Mouse (Mus musculus): ENCODE measurements around the gene Arhgap10. TPM values are rescaled to one million over a fixed set of nuclear protein-coding genes. Genes with fewer than 3 reads are reported as not detected.

Arhgap10 gene
- polyA plus RNA-seq, 1 experiment from 2014 or later, result 33.4 TPM

GRCm38 (mm10) chr8:77460363-77460762 is 57.4 kb downstream of the Arhgap10 start:
- ATAC-seq (ENCODE audit: insufficient read depth, low FRiP score), result no peak
- 93% methylated on average over 2 of the region's 2 CpGs for WGBS

DNA sequence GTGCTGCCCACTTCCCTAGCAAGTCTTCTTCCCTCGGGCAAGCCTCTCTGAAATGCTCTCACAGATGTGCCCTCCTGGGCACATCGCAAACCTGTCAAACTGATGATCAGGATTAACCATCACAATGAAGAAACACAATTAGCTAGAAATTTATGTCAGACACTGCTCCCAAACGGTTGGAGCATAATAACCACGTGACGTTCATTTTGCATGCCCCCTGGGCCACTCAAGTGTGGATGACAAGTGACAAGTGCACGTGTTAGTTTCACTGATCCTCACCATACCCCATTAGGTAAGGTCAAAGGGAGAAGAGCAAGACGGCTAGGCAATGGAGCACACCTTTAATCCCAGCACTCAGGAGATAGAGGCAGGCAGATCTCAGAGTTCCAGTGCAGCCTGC is 58.1 kb downstream of the Arhgap10 start:
- no peaks in the 10 kb centered on the region for H3K9me3 ChIP-seq (replicated peaks; ENCODE audit: control insufficient read depth, low read length)
- no peaks in the 10 kb centered on the region for H3K36me3 ChIP-seq (ENCODE audit: control insufficient read depth, insufficient read depth, low read length)
- H3K4me2 ChIP-seq (ENCODE audit: low read depth, low read length), result no peak overlapping the region
- H3K27ac ChIP-seq (ENCODE audit: low read length), result no peak overlapping the region
- no peak for ATAC-seq (ENCODE audit: insufficient read depth, low FRiP score)
- no peaks in the 10 kb centered on the region for H3K4me1 ChIP-seq (ENCODE audit: control insufficient read depth, insufficient read depth, low read length)
- no peak overlapping the region for H3K9ac ChIP-seq (ENCODE audit: low read length)
- no peak overlapping the region for H3K4me3 ChIP-seq (replicated peaks; ENCODE audit: low read length)
- WGBS, result 66% methylated on average over 7 of the region's 7 CpGs
- no peaks in the 10 kb centered on the region for H3K27me3 ChIP-seq (ENCODE audit: control insufficient read depth, insufficient read depth, low read length)

More at GRCm38 (mm10) chr8:77460363-77460762, 57.4 kb downstream of the Arhgap10 start:
- Histone ChIP-seq H3K4me2 (ENCODE audit: low read depth, low read length) (no peak overlapping the region), H3K4me1 (ENCODE audit: control insufficient read depth, insufficient read depth, low read length) (no peaks in the 10 kb centered on the region), H3K9ac (ENCODE audit: low read length) (no peak overlapping the region), H3K9me3 (replicated peaks; ENCODE audit: control insufficient read depth, low read length) (no peaks in the 10 kb centered on the region), H3K4me3 (replicated peaks; ENCODE audit: low read length) (no peak overlapping the region), H3K36me3 (ENCODE audit: control insufficient read depth, insufficient read depth, low read length) (no peaks in the 10 kb centered on the region), H3K27ac (ENCODE audit: low read length) (no peak overlapping the region), H3K27me3 (ENCODE audit: control insufficient read depth, insufficient read depth, low read length) (no peaks in the 10 kb centered on the region)

GRCm38 (mm10) chr8:77458575-77458974 is 59.2 kb downstream of the Arhgap10 start:
- Histone ChIP-seq H3K4me3 (replicated peaks; ENCODE audit: low read length) (no peak overlapping the region), H3K4me1 (ENCODE audit: control insufficient read depth, insufficient read depth, low read length) (no peaks in the 10 kb centered on the region), H3K27ac (ENCODE audit: low read length) (no peak overlapping the region), H3K36me3 (ENCODE audit: control insufficient read depth, insufficient read depth, low read length) (no peaks in the 10 kb centered on the region), H3K27me3 (ENCODE audit: control insufficient read depth, insufficient read depth, low read length) (no peaks in the 10 kb centered on the region), H3K4me2 (ENCODE audit: low read depth, low read length) (no peak overlapping the region), H3K9ac (ENCODE audit: low read length) (no peak overlapping the region), H3K9me3 (replicated peaks; ENCODE audit: control insufficient read depth, low read length) (no peaks in the 10 kb centered on the region)
- ATAC-seq (ENCODE audit: insufficient read depth, low FRiP score), result no peak
- 84% methylated on average over 4 of the region's 4 CpGs for WGBS

- H3K4me2 ChIP-seq (ENCODE audit: low read depth, low read length), result no peak overlapping the region
- no peak for ATAC-seq (ENCODE audit: insufficient read depth, low FRiP score)
- no peak overlapping the region for H3K4me3 ChIP-seq (replicated peaks; ENCODE audit: low read length)
- no peaks in the 10 kb centered on the region for H3K36me3 ChIP-seq (ENCODE audit: control insufficient read depth, insufficient read depth, low read length)
- no peak overlapping the region for H3K27ac ChIP-seq (ENCODE audit: low read length)
- H3K9ac ChIP-seq (ENCODE audit: low read length), result no peak overlapping the region
- H3K27me3 ChIP-seq (ENCODE audit: control insufficient read depth, insufficient read depth, low read length), result no peaks in the 10 kb centered on the region
- H3K9me3 ChIP-seq (replicated peaks; ENCODE audit: control insufficient read depth, low read length), result peaks cover 5% of the 10 kb centered on the region; the same call in 1 of the 2 replicates
- no peaks in the 10 kb centered on the region for H3K4me1 ChIP-seq (ENCODE audit: control insufficient read depth, insufficient read depth, low read length)
- WGBS, result 91% methylated on average over 6 of the region's 6 CpGs
Observed at GRCm38 (mm10) chr8:77456263-77456662, 61.5 kb downstream of the Arhgap10 start.

GRCm38 (mm10) chr8:77453836-77454235 is 63.9 kb downstream of the Arhgap10 start:
- Histone ChIP-seq H3K27ac (ENCODE audit: low read length) (no peak overlapping the region), H3K4me1 (ENCODE audit: control insufficient read depth, insufficient read depth, low read length) (no peaks in the 10 kb centered on the region), H3K9me3 (replicated peaks; ENCODE audit: control insufficient read depth, low read length) (peaks cover 23% of the 10 kb centered on the region), H3K4me3 (replicated peaks; ENCODE audit: low read length) (no peak overlapping the region), H3K36me3 (ENCODE audit: control insufficient read depth, insufficient read depth, low read length) (peaks cover 19% of the 10 kb centered on the region), H3K27me3 (ENCODE audit: control insufficient read depth, insufficient read depth, low read length) (no peaks in the 10 kb centered on the region), H3K4me2 (ENCODE audit: low read depth, low read length) (no peak overlapping the region), H3K9ac (ENCODE audit: low read length) (no peak overlapping the region)
- 87% methylated on average over 9 of the region's 9 CpGs for WGBS
- ATAC-seq (ENCODE audit: insufficient read depth, low FRiP score), result no peak; the same call in 1 of the 2 replicates

DNA sequence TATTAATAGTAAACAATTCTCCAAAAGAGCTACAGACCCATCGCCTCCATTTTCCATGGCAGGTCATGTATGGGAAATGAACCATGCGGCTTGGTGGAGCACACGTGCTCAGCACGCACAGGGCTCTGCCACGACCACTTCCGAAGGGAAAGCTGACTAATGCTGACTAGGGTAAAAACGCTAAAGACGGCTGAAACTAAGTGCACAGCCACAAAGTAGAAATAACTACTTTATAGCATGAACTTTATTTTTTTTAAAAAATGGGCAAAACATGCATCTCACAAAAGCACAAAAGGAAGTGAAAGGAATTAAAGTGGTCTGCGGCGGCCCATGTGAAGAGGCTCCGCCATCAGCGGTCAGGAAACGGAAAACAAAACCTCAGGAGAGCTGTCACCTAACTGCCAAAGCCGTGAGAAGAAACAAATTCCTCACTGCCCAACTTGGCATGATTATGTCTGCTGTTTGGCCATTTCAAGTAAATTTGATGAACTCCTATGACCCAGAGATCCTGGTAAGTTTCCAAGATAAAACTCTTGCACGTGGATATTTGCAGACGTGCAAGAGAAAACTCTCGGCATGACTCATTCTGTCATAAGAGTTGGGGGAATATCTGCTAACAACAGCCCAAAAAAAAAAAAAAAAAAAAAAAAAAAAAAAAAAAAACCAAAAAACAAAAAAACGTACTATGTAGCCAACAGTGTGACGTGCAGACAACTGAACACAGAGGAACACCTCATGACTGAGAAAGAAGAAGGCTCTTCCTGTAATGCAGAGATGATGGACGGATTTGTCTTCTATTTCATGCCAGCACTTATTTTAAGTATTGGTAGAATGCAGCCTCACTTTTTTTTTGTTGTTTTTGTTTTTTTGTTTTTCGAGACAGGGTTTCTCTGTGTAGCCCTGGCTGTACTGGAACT is 66.0 kb downstream of the Arhgap10 start:
- H3K36me3 ChIP-seq (ENCODE audit: control insufficient read depth, insufficient read depth, low read length), result peaks cover 34% of the 10 kb centered on the region
- ATAC-seq (ENCODE audit: insufficient read depth, low FRiP score), result no peak
- H3K9ac ChIP-seq (ENCODE audit: low read length), result no peak overlapping the region
- peaks cover 40% of the 10 kb centered on the region for H3K9me3 ChIP-seq (replicated peaks; ENCODE audit: control insufficient read depth, low read length)
- H3K4me3 ChIP-seq (replicated peaks; ENCODE audit: low read length), result no peak overlapping the region
- H3K4me1 ChIP-seq (ENCODE audit: control insufficient read depth, insufficient read depth, low read length), result no peaks in the 10 kb centered on the region
- no peaks in the 10 kb centered on the region for H3K27me3 ChIP-seq (ENCODE audit: control insufficient read depth, insufficient read depth, low read length)
- H3K27ac ChIP-seq (ENCODE audit: low read length), result no peak overlapping the region
- 90% methylated on average over 21 of the region's 21 CpGs for WGBS
- no peak overlapping the region for H3K4me2 ChIP-seq (ENCODE audit: low read depth, low read length)

DNA sequence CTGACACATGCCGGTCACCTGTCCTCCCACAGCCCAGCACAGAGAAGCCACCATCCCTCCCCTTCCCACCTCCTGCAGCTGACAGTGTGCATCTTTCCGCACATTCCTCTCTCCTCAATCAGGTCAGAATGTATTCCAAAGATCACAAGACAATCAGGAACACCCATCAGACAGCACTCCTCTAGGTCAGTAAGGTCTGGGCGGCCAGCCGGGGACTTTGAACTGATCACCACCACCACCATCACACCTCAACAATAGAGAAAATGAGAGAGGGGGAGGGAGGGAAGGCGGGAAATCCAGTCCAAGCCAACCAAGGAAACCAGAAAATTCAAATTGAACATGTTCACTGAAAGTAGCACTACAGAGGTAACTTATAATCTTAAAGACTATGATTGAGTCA is 66.7 kb downstream of the Arhgap10 start:
- Histone ChIP-seq H3K9ac (ENCODE audit: low read length) (no peak overlapping the region), H3K4me3 (replicated peaks; ENCODE audit: low read length) (no peak overlapping the region), H3K4me2 (ENCODE audit: low read depth, low read length) (no peak overlapping the region), H3K4me1 (ENCODE audit: control insufficient read depth, insufficient read depth, low read length) (no peaks in the 10 kb centered on the region), H3K27me3 (ENCODE audit: control insufficient read depth, insufficient read depth, low read length) (no peaks in the 10 kb centered on the region), H3K36me3 (ENCODE audit: control insufficient read depth, insufficient read depth, low read length) (peaks cover 40% of the 10 kb centered on the region), H3K27ac (ENCODE audit: low read length) (no peak overlapping the region), H3K9me3 (replicated peaks; ENCODE audit: control insufficient read depth, low read length) (peaks cover 42% of the 10 kb centered on the region)
- no peak for ATAC-seq (ENCODE audit: insufficient read depth, low FRiP score)
- WGBS, result 93% methylated on average over 5 of the region's 5 CpGs

DNA sequence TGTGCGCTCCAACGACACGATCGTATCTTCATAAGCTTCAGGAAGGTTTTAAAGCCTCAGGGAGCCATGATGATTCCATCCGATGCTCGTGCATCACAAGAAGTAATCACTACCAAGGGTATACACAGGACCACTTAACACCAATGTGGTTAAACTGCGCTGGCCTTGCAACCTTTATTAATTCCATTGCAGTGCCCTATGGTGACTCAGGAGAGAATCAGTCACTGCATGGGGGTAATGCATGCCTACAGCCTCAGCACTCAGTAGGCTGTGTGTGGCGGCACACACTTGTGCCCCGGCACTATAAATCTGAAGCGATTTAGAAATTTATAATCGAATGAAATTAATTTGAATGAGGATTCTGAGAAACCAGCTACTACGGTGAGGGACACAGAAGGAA is 71.5 kb downstream of the Arhgap10 start:
- no peak overlapping the region for H3K9ac ChIP-seq (ENCODE audit: low read length)
- H3K4me1 ChIP-seq (ENCODE audit: control insufficient read depth, insufficient read depth, low read length), result 0 out of 2 replicates have a peak, but pooled peaks cover 6% of the 10 kb centered on the region
- no peak for ATAC-seq (ENCODE audit: insufficient read depth, low FRiP score)
- H3K9me3 ChIP-seq (replicated peaks; ENCODE audit: control insufficient read depth, low read length), result peaks cover 38% of the 10 kb centered on the region
- H3K4me2 ChIP-seq (ENCODE audit: low read depth, low read length), result no peak overlapping the region
- peaks cover 41% of the 10 kb centered on the region for H3K36me3 ChIP-seq (ENCODE audit: control insufficient read depth, insufficient read depth, low read length)
- H3K4me3 ChIP-seq (replicated peaks; ENCODE audit: low read length), result no peak overlapping the region
- no peak overlapping the region for H3K27ac ChIP-seq (ENCODE audit: low read length)
- H3K27me3 ChIP-seq (ENCODE audit: control insufficient read depth, insufficient read depth, low read length), result no peaks in the 10 kb centered on the region
- WGBS, result 93% methylated on average over 12 of the region's 12 CpGs

DNA sequence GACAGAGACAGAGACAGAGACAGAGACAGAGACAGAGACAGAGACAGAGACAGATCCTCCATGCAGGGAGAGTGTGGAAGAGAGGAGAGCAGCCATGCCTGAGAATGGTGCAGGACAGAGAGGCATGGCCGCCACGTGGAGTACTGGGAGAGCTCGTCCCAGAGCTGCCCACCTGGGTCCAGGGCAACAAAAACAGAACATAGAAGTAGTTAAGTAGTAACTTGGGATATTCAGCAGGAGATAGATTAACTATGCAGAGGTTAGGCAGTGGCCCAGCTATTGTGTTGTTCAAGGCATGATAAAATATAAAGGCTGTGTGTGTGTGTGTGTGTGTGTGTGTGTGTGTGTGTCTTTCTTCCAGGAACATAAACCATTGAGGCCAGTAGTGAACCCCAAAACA is 72.1 kb downstream of the Arhgap10 start:
- Histone ChIP-seq H3K4me1 (ENCODE audit: control insufficient read depth, insufficient read depth, low read length) (0 out of 2 replicates have a peak, but pooled peaks cover 6% of the 10 kb centered on the region), H3K9ac (ENCODE audit: low read length) (no peak overlapping the region), H3K9me3 (replicated peaks; ENCODE audit: control insufficient read depth, low read length) (peaks cover 31% of the 10 kb centered on the region), H3K4me2 (ENCODE audit: low read depth, low read length) (no peak overlapping the region), H3K27me3 (ENCODE audit: control insufficient read depth, insufficient read depth, low read length) (no peaks in the 10 kb centered on the region), H3K4me3 (replicated peaks; ENCODE audit: low read length) (no peak overlapping the region), H3K36me3 (ENCODE audit: control insufficient read depth, insufficient read depth, low read length) (peaks cover 38% of the 10 kb centered on the region), H3K27ac (ENCODE audit: low read length) (no peak overlapping the region)
- WGBS, result 85% methylated on average over 3 of the region's 3 CpGs
- ATAC-seq (ENCODE audit: insufficient read depth, low FRiP score), result no peak

Data from stomach, embryonic 16.5 days (tissue).